Mouse (Mus musculus) testis, adult 2 months (tissue): ENCODE measurements around the gene Agap1.

Experiments used
- CTCF ChIP-seq: fragments of 200-500 bp; IDR thresholded peaks from 2 replicates; pipeline ENCODE4 v1.5.1; 2012; ENCODE audit warnings: low read depth, mild to moderate bottlenecking, inconsistent platforms, low read length, moderate library complexity; ENCODE audit not compliant: control insufficient read depth, insufficient read depth, insufficient replicate concordance
- POLR2A ChIP-seq: fragments of 200-500 bp; IDR thresholded peaks from 2 replicates; pipeline ENCODE4 v1.6.1; 2012; ENCODE audit warnings: low read depth, mild to moderate bottlenecking, inconsistent platforms, low read length, moderate library complexity; ENCODE audit not compliant: control insufficient read depth

DNA sequence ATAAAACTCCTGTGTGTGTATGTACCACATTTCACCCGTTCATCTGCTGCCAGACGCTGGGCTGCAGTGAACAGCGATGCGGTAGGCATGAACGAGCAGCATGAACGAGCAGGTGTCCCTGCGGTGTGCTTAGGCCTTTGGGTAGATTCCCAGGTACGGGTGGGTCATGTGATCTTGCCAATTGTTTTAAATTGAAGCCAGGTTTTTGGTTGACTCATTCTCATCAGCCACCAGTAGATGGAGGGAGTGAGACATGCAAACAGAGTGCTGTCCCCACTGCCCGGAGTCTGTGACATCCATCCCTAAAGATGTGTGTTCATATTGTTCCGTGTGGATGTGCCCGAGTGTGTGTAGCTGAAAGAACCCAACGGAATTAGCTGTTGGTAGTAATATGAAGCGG is 71.2 kb downstream of the Agap1 start:
- TF ChIP-seq CTCF (peak; percentile 18; the same call in 1 of the 2 replicates), POLR2A (no peak)
